Mouse (Mus musculus) left cerebral cortex, adult 18-20 months (tissue): ENCODE data around the gene Egfr. TPM values are rescaled to one million over a fixed set of nuclear protein-coding genes. Genes with fewer than 3 reads are reported as not detected.
A peak's percentile ranks its signal among the peaks of the same experiment; 100 is the strongest.

Experiments
- DNase-seq, 2 experiments: peaks; one replicate each; pipeline ENCODE4 v3.0.0; 2021 to 2022; ENCODE audit warnings: low spot score in 2 of 2, mixed read lengths in 1 of 2
- long read RNA-seq, 2 experiments: library from polyadenylated mRNA; stranded (forward); transcript quantifications; one replicate each; pipeline ENCODE4 v2.0.0; 2021
- total RNA-seq, 2 experiments: library from RNA; stranded (reverse); gene quantifications; 2 replicates each; pipeline ENCODE4 v1.2.3; 2021

Egfr gene
- 10 to 100 TPM in 1 of 2 experiments, 1 to 10 TPM in 1; 10.0 to 14.6 TPM for total RNA-seq
- long read RNA-seq, experiment 1, full-length matches to known transcripts, result 1 of 2 reads
- long read RNA-seq, experiment 1, partial matches to known transcripts, result 1 of 2 reads
- long read RNA-seq, experiment 1, other reads (novel, unspliced or antisense), result 0 of 2 reads
- long read RNA-seq, experiment 2, partial matches to known transcripts, result 0 of 2 reads
- long read RNA-seq, experiment 2, other reads (novel, unspliced or antisense), result 2 of 2 reads

DNA sequence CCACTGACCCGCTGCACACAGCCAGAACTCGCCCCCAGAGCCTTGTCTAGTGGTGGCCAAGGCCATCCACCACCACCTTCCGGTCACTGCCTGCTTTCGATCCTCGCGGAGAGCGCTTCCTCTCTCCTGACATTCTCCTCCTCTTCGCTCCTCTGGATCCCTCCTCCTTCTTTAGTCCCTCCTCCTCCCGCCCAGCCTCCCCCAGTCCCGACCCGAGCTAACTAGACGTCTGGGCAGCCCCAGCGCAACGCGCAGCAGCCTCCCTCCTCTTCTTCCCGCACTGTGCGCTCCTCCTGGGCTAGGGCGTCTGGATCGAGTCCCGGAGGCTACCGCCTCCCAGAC, at the start of gene Egfr:
TSS of gene Egfr (plus strand) at position 197 of the 342 bp plus-strand sequence.
- DNase-seq, result peak in 1 of 2 experiments; percentile 25

DNA sequence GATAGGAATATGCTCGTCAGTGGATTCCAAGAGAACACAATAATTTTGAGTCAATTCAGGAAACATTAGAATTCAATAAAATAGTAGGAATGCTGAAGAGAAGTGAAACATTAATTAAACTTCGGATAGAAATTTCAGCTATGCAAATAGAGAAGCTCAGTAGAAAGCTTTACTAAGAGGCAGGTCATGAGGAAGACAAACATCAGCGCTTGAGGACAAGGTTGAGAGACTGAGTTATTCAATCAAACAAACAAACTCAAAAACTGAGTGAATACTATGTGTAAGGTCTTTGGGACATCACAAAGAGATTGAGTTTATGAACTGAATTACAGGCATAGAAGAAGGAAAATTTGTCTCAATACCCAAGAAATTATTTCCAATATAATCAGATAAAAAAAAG, 48.8 kb upstream of the Egfr start:
- DNase-seq, result no peak

GRCm38 (mm10) chr11:16735083-16735644, 16.8 kb upstream of the Egfr start:
- DNase-seq, result no peak

DNA sequence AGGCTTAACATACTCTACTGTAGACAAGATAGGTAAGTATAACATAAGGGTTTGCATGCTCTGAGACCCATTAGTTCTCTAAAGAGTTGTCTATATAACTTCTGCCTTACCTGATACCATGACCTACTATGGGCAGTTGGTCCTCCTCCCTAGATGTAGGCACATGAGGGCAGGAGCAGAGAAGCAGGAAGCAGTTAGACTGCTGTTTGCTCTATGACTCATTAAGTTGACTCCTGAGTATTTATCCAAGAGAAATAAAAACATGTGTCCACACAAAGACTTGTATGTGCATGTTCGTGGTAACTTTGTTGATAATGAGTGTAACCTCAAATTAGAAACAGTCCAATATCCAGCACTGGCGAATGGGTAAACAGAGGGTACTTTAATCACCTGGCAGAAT, 14.7 kb upstream of the Egfr start:
- DNase-seq, result no peak

GRCm38 (mm10) chr11:16738691-16739090, 13.3 kb upstream of the Egfr start:
- no peak for DNase-seq

DNA sequence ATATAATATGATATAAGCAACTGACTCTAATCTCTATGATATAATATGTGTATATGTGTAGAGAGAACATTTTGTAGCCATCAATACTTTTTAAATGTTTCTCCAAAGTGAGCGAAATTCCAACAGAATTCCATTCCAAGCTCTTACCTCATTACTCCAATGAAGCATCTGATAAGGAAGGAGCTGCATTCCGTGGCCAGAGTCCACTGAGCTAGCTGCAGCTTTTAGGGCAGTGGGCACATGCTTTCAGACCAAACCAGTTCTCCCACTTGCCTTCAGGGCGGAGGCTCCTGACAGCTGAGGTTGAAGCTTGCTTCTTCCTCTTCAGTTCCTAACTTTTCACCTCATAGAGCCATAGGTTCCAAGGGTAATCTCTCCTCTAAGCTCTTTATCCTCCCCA, 12.8 kb upstream of the Egfr start:
- no peak for DNase-seq

- no peak for DNase-seq
Measured at GRCm38 (mm10) chr11:16740691-16741611, 11.1 kb upstream of the Egfr start.

- no peak for DNase-seq
Measured at GRCm38 (mm10) chr11:16742251-16742650, 9.8 kb upstream of the Egfr start.

DNA sequence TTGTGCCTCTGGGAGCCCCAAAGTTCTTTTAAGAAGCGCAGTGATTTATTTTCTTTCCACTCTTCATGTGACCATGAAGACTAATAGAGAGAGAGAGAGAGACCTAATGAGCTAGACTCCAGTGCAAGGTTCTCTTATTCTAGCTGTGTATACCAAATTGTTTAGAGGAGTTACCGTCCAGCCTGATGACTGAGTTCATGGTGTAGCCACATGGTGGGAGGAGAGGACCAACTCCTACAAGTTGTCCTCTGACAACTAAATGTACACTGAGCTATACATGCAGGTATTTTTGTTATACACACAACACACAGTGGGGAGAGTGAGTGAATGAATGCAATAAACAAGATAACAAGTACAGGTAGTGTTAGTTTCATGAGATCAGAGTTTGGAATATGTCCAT, 9.2 kb upstream of the Egfr start:
- no peak for DNase-seq

DNA sequence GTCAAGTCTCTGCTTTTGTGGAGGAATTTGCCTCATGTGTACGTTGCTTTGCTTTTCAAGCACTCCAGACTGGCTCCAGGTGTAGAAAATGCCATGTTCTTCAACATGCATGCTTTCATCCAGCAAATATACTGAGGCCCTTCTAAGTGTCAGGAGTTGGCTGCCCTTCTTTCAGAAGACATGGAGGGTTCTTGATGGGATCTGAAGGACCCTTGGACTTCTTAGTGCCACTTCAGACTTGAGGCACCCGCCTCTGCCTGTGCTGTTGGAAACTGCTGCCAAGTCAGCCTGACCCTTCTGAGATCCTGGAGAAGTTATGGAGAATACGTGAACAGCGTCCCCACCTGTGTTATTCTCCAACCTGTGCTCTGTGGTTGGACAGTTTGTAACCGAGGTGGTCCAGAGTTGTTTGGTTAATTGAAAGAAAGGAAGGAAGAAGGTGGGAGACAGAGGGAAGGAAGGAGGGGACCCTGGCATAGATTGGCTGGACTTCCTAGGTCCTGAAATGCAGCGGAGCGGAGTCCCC, 483 bp upstream of the Egfr start:
- DNase-seq, result no peak

- no peak for DNase-seq
Measured at GRCm38 (mm10) chr11:16752349-16753153, 548 bp downstream of the Egfr start.

GRCm38 (mm10) chr11:16753154-16754040, 1.4 kb downstream of the Egfr start:
- DNase-seq, result no peak

DNA sequence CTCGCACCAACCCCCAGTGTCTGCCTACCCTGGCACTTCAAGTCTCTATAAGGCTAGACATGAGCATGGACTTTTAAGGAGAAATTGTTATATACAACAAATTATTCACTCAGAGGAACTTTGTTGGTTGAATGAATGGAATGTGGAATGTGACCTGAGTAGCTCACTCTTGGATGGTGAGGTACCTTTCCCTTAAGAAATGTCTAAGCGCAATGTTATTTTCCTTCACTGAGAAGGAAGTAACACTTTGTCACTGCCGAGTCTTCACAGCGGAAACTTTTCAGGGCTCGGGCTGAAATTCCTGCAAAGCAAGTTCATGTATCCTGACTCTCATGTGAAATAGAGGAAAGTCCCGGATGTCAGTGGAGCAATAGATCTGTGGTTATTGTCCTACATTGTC, 7.9 kb downstream of the Egfr start:
- DNase-seq, result no peak

DNA sequence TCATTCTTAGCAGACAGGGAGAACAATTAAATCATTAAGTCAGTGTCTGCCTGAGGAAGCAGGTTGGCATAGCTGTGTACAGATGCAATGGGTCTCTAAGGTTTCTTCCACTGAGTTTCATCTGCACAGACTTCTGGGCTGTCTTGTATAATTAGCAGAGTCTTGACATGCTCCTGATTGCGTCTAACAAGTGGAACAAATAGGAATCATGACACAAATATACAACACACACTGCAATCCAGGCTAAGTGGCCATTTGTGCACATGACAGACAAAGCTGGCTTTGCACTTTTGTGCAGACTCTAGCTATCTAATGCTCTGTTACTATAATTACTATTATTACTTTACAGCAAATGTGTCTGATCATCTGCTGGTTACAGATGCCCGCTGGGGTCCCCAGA, 9.2 kb downstream of the Egfr start:
- no peak for DNase-seq

GRCm38 (mm10) chr11:16766038-16766815, 14.2 kb downstream of the Egfr start:
- DNase-seq, result no peak

GRCm38 (mm10) chr11:16767984-16768383, 16.0 kb downstream of the Egfr start:
- no peak for DNase-seq

DNA sequence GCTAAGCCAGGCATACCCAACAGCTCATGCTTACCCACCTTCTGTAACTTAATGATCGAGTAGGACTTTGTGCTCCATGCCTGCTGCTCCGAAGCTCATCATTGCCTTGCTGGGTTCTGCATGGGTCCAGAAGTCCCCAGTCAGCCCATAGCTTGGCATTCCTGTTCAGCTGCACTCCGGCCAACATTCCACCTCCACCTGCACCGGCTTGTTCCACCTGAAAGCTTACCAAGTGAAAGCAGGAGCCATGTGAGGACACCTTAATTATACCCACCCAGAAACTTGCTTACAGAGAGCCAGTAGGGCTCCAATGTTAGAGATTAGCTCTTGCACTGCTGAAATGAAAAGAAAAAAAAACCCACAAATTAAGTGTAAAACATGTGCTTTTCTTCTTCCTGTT, 17.3 kb downstream of the Egfr start:
- DNase-seq, result no peak

GRCm38 (mm10) chr11:16769709-16770303, 17.8 kb downstream of the Egfr start:
- DNase-seq, result no peak

DNA sequence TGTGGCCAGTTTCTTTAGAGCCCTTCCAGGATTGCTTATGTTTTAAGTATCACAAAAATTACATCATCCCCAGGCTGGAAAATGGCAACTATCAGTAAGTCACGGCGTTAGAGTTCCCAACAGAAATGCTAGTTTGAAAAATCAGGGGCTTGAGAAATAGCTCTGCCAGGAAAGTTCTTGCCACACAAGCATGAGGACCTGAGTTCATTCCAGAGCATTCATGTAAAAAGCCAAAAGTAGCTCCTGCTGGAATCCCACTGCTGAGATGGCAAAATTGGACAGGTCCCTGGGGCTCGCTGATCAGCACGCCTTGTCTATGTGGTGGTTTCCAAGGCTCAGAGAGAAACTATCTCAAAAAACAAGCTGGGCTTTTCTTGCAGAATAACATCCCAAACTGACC, 19.0 kb downstream of the Egfr start:
- no peak for DNase-seq
